Mouse (Mus musculus) urinary bladder, postnatal 25 days (tissue): ENCODE results near the gene Zfp526.
A peak's percentile ranks its signal among the peaks of the same experiment; 100 is the strongest.

Experiments used
- DNase-seq: peaks from one replicate; pipeline ENCODE4 v3.0.0; 2022; ENCODE audit warnings: low spot score

The Zfp526 gene

GRCm38 (mm10) chr7:25209161-25209622 is 12.0 kb upstream of the Zfp526 start:
- DNase-seq = no peak

- no peak for DNase-seq
Observed at GRCm38 (mm10) chr7:25210482-25210881, 10.7 kb upstream of the Zfp526 start.

GRCm38 (mm10) chr7:25213099-25213498 is 8.1 kb upstream of the Zfp526 start:
- DNase-seq = no peak

GRCm38 (mm10) chr7:25214172-25214571 is 7.1 kb upstream of the Zfp526 start:
- no peak for DNase-seq

- DNase-seq = no peak
Observed at GRCm38 (mm10) chr7:25217653-25218395, 3.4 kb upstream of the Zfp526 start.

- DNase-seq = peak; percentile 40
Observed at GRCm38 (mm10) chr7:25218705-25219415, 2.4 kb upstream of the Zfp526 start.

- no peak for DNase-seq
Observed at GRCm38 (mm10) chr7:25219416-25219750, 1.8 kb upstream of the Zfp526 start.

- peak; percentile 90 for DNase-seq
Observed at GRCm38 (mm10) chr7:25219756-25220456, 1.3 kb upstream of the Zfp526 start.

GRCm38 (mm10) chr7:25220457-25221101 is 646 bp upstream of the Zfp526 start, which contains the start of gene Dedd2:
Gene Dedd2 (minus strand): TSS chr7:25220615.
- no peak for DNase-seq

GRCm38 (mm10) chr7:25222275-25222967 is 1.2 kb downstream of the Zfp526 start:
- no peak for DNase-seq

GRCm38 (mm10) chr7:25227523-25228300 is 6.5 kb downstream of the Zfp526 start:
- DNase-seq = no peak

- DNase-seq = no peak
Observed at GRCm38 (mm10) chr7:25230690-25231285, 9.6 kb downstream of the Zfp526 start.

GRCm38 (mm10) chr7:25232101-25232648 is 10.9 kb downstream of the Zfp526 start:
- no peak for DNase-seq

- no peak for DNase-seq
Observed at GRCm38 (mm10) chr7:25233061-25233460, 11.8 kb downstream of the Zfp526 start.

GRCm38 (mm10) chr7:25235526-25235925 is 14.3 kb downstream of the Zfp526 start:
- no peak for DNase-seq

- peak; percentile 93 for DNase-seq
Observed at GRCm38 (mm10) chr7:25237249-25238014, 16.2 kb downstream of the Zfp526 start, which contains the start of gene Gsk3a. Gene Gsk3a (minus strand): TSS chr7:25237851.

GRCm38 (mm10) chr7:25238015-25238706 is 16.9 kb downstream of the Zfp526 start:
- peak; percentile 79 for DNase-seq

- DNase-seq = peak; percentile 47
Observed at GRCm38 (mm10) chr7:25238829-25239623, 17.8 kb downstream of the Zfp526 start.
